Mouse (Mus musculus): ENCODE measurements around the gene Manba. TPM values are rescaled to one million over a fixed set of nuclear protein-coding genes. Genes with fewer than 3 reads are reported as not detected.
"Not testable (repeated sequence)": the region's sequence is repeated elsewhere in the genome, so short reads cannot be mapped to it uniquely, and the experiment has no call there.

Manba gene
- polyA plus RNA-seq, 1 experiment from 2014 or later, result 5.8 TPM

GRCm38 (mm10) chr3:135497956-135498355 lies 12.5 kb downstream of the Manba start:
- H3K9me3 ChIP-seq (ENCODE audit: control insufficient read depth, low read length); H3K4me1 ChIP-seq (ENCODE audit: control insufficient read depth, insufficient read depth, low read length); H3K27ac ChIP-seq (ENCODE audit: low read depth, low read length); DNase-seq (ENCODE audit: low spot score, missing footprints); H3K36me3 ChIP-seq (ENCODE audit: control insufficient read depth, insufficient read depth, low read length); H3K9ac ChIP-seq (ENCODE audit: low read length); H3K4me2 ChIP-seq; ATAC-seq (ENCODE audit: low FRiP score); H3K27me3 ChIP-seq (ENCODE audit: control insufficient read depth, insufficient read depth, low read length); H3K4me3 ChIP-seq (ENCODE audit: low read depth, low read length): not testable (repeated sequence)
- WGBS, result 83% methylated on average over 4 of the region's 4 CpGs

- no peaks in the 10 kb centered on the region for H3K27me3 ChIP-seq (ENCODE audit: control insufficient read depth, insufficient read depth, low read length)
- H3K4me3 ChIP-seq (ENCODE audit: low read depth, low read length), result no peak overlapping the region
- H3K9me3 ChIP-seq (ENCODE audit: control insufficient read depth, low read length), result no peaks in the 10 kb centered on the region
- no peak overlapping the region for H3K27ac ChIP-seq (ENCODE audit: low read depth, low read length)
- H3K4me2 ChIP-seq, result no peak overlapping the region
- H3K36me3 ChIP-seq (ENCODE audit: control insufficient read depth, insufficient read depth, low read length), result no peaks in the 10 kb centered on the region
- 85% methylated on average over 5 of the region's 5 CpGs for WGBS
- no peak for ATAC-seq (ENCODE audit: low FRiP score)
- peak; percentile 21 for DNase-seq (ENCODE audit: low spot score, missing footprints)
- no peaks in the 10 kb centered on the region for H3K4me1 ChIP-seq (ENCODE audit: control insufficient read depth, insufficient read depth, low read length)
- no peak overlapping the region for H3K9ac ChIP-seq (ENCODE audit: low read length)
These were observed 13.5 kb downstream of the Manba start for GRCm38 (mm10) chr3:135498891-135499290.

GRCm38 (mm10) chr3:135503160-135503559 lies 17.7 kb downstream of the Manba start:
- WGBS, result 90% methylated on average over 5 of the region's 5 CpGs
- ATAC-seq (ENCODE audit: low FRiP score) (no peak), DNase-seq (ENCODE audit: low spot score, missing footprints) (no peak)
- no peak overlapping the region for H3K4me3 ChIP-seq (ENCODE audit: low read depth, low read length)
- H3K27ac ChIP-seq (ENCODE audit: low read depth, low read length), result no peak overlapping the region
- no peaks in the 10 kb centered on the region for H3K4me1 ChIP-seq (ENCODE audit: control insufficient read depth, insufficient read depth, low read length)
- no peak overlapping the region for H3K4me2 ChIP-seq
- no peaks in the 10 kb centered on the region for H3K9me3 ChIP-seq (ENCODE audit: control insufficient read depth, low read length)
- no peak overlapping the region for H3K9ac ChIP-seq (ENCODE audit: low read length)
- H3K36me3 ChIP-seq (ENCODE audit: control insufficient read depth, insufficient read depth, low read length), result no peaks in the 10 kb centered on the region
- no peaks in the 10 kb centered on the region for H3K27me3 ChIP-seq (ENCODE audit: control insufficient read depth, insufficient read depth, low read length)

GRCm38 (mm10) chr3:135505369-135505909 lies 20.0 kb downstream of the Manba start:
- 59% methylated on average over 10 of the region's 10 CpGs for whole genome bisulfite sequencing
- peak; percentile 90 for DNase-seq (ENCODE audit: low spot score, missing footprints)
- no peak overlapping the region for H3K27ac ChIP-seq (ENCODE audit: low read depth, low read length)

GRCm38 (mm10) chr3:135505916-135506482 lies 20.6 kb downstream of the Manba start:
- no peaks in the 10 kb centered on the region for H3K36me3 ChIP-seq (ENCODE audit: control insufficient read depth, insufficient read depth, low read length)
- no peak overlapping the region for H3K4me2 ChIP-seq
- no peak overlapping the region for H3K27ac ChIP-seq (ENCODE audit: low read depth, low read length)
- no peaks in the 10 kb centered on the region for H3K4me1 ChIP-seq (ENCODE audit: control insufficient read depth, insufficient read depth, low read length)
- H3K4me3 ChIP-seq (ENCODE audit: low read depth, low read length), result no peak overlapping the region
- H3K9ac ChIP-seq (ENCODE audit: low read length), result no peak overlapping the region
- ATAC-seq (ENCODE audit: low FRiP score), result 0 out of 2 replicates have a peak, but pooled peaks have one; percentile 16
- no peak for DNase-seq (ENCODE audit: low spot score, missing footprints)
- H3K9me3 ChIP-seq (ENCODE audit: control insufficient read depth, low read length), result no peaks in the 10 kb centered on the region
- H3K27me3 ChIP-seq (ENCODE audit: control insufficient read depth, insufficient read depth, low read length), result no peaks in the 10 kb centered on the region
- 90% methylated on average over 13 of the region's 13 CpGs for WGBS

More at GRCm38 (mm10) chr3:135505369-135505909, 20.0 kb downstream of the Manba start:
- ATAC-seq (ENCODE audit: low FRiP score), result no peak
- Histone ChIP-seq H3K4me1 (ENCODE audit: control insufficient read depth, insufficient read depth, low read length) (no peaks in the 10 kb centered on the region), H3K36me3 (ENCODE audit: control insufficient read depth, insufficient read depth, low read length) (no peaks in the 10 kb centered on the region), H3K27me3 (ENCODE audit: control insufficient read depth, insufficient read depth, low read length) (no peaks in the 10 kb centered on the region), H3K4me2 (no peak overlapping the region), H3K9me3 (ENCODE audit: control insufficient read depth, low read length) (no peaks in the 10 kb centered on the region), H3K9ac (ENCODE audit: low read length) (no peak overlapping the region), H3K4me3 (ENCODE audit: low read depth, low read length) (no peak overlapping the region)

- Histone ChIP-seq H3K4me2 (no peak overlapping the region), H3K9me3 (ENCODE audit: control insufficient read depth, low read length) (no peaks in the 10 kb centered on the region), H3K36me3 (ENCODE audit: control insufficient read depth, insufficient read depth, low read length) (no peaks in the 10 kb centered on the region), H3K27ac (ENCODE audit: low read depth, low read length) (no peak overlapping the region), H3K4me3 (ENCODE audit: low read depth, low read length) (no peak overlapping the region), H3K27me3 (ENCODE audit: control insufficient read depth, insufficient read depth, low read length) (no peaks in the 10 kb centered on the region), H3K4me1 (ENCODE audit: control insufficient read depth, insufficient read depth, low read length) (no peaks in the 10 kb centered on the region), H3K9ac (ENCODE audit: low read length) (no peak overlapping the region)
- WGBS, result 95% methylated on average over 7 of the region's 7 CpGs
- ATAC-seq (ENCODE audit: low FRiP score), result no peak
- DNase-seq (ENCODE audit: low spot score, missing footprints), result peak; percentile 75
These were observed 22.1 kb downstream of the Manba start for GRCm38 (mm10) chr3:135507506-135507905.

DNA sequence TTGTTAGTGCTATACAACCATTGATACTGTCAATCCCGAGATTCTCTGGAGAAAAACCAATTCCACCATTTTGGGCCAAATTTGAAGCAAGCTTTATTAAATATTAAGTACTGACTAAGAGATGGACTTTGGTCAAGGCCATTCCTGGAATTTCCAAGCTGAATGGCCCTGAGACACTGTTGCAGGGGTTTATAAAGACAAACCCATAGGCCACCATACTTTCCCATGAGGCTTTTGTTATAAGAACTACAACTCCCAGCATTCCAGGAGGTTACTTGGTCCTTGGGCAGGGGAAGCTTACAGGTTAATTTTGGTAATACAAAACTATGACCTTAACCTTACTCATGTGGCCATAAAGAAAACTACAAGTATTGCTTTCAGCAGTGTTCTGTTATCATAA lies 22.8 kb downstream of the Manba start:
- H3K4me3 ChIP-seq (ENCODE audit: low read depth, low read length), result no peak overlapping the region
- H3K4me2 ChIP-seq, result no peak overlapping the region
- no peaks in the 10 kb centered on the region for H3K36me3 ChIP-seq (ENCODE audit: control insufficient read depth, insufficient read depth, low read length)
- no peaks in the 10 kb centered on the region for H3K9me3 ChIP-seq (ENCODE audit: control insufficient read depth, low read length)
- ATAC-seq (ENCODE audit: low FRiP score) (no peak), DNase-seq (ENCODE audit: low spot score, missing footprints) (no peak)
- H3K9ac ChIP-seq (ENCODE audit: low read length), result no peak overlapping the region
- H3K27ac ChIP-seq (ENCODE audit: low read depth, low read length), result no peak overlapping the region
- WGBS, result 88% methylated on average over 1 of the region's 1 CpGs
- no peaks in the 10 kb centered on the region for H3K27me3 ChIP-seq (ENCODE audit: control insufficient read depth, insufficient read depth, low read length)
- H3K4me1 ChIP-seq (ENCODE audit: control insufficient read depth, insufficient read depth, low read length), result no peaks in the 10 kb centered on the region

- 92% methylated on average over 3 of the region's 3 CpGs for WGBS
- no peaks in the 10 kb centered on the region for H3K36me3 ChIP-seq (ENCODE audit: control insufficient read depth, insufficient read depth, low read length)
- no peaks in the 10 kb centered on the region for H3K27me3 ChIP-seq (ENCODE audit: control insufficient read depth, insufficient read depth, low read length)
- H3K4me1 ChIP-seq (ENCODE audit: control insufficient read depth, insufficient read depth, low read length), result no peaks in the 10 kb centered on the region
- no peak overlapping the region for H3K27ac ChIP-seq (ENCODE audit: low read depth, low read length)
- no peak overlapping the region for H3K9ac ChIP-seq (ENCODE audit: low read length)
- H3K4me2 ChIP-seq, result no peak overlapping the region
- no peak for DNase-seq (ENCODE audit: low spot score, missing footprints)
- ATAC-seq (ENCODE audit: low FRiP score), result no peak
- no peak overlapping the region for H3K4me3 ChIP-seq (ENCODE audit: low read depth, low read length)
- H3K9me3 ChIP-seq (ENCODE audit: control insufficient read depth, low read length), result no peaks in the 10 kb centered on the region
These were observed 25.0 kb downstream of the Manba start for GRCm38 (mm10) chr3:135510372-135510771.

GRCm38 (mm10) chr3:135511683-135512082 lies 26.3 kb downstream of the Manba start:
- Histone ChIP-seq H3K36me3 (ENCODE audit: control insufficient read depth, insufficient read depth, low read length) (no peaks in the 10 kb centered on the region), H3K9ac (ENCODE audit: low read length) (no peak overlapping the region), H3K4me2 (no peak overlapping the region), H3K4me3 (ENCODE audit: low read depth, low read length) (no peak overlapping the region), H3K27ac (ENCODE audit: low read depth, low read length) (no peak overlapping the region), H3K9me3 (ENCODE audit: control insufficient read depth, low read length) (no peaks in the 10 kb centered on the region), H3K27me3 (ENCODE audit: control insufficient read depth, insufficient read depth, low read length) (no peaks in the 10 kb centered on the region), H3K4me1 (ENCODE audit: control insufficient read depth, insufficient read depth, low read length) (no peaks in the 10 kb centered on the region)
- DNase-seq (ENCODE audit: low spot score, missing footprints) (peak; percentile 62), ATAC-seq (ENCODE audit: low FRiP score) (peak; percentile 53; the same call in 1 of the 2 replicates)
- WGBS, result 56% methylated on average over 11 of the region's 11 CpGs

Measured in midbrain, embryonic 11.5 days (tissue).